Mouse (Mus musculus) lung, postnatal 36 days (tissue): ENCODE data around the gene Zdhhc14.
"Not testable (repeated sequence)": the region's sequence is repeated elsewhere in the genome, so short reads cannot be mapped to it uniquely, and the experiment has no call there.

Experiments
- DNase-seq: peaks from one replicate; pipeline ENCODE4 v3.0.0; 2022; ENCODE audit warnings: mixed read lengths

Zdhhc14 gene

DNA sequence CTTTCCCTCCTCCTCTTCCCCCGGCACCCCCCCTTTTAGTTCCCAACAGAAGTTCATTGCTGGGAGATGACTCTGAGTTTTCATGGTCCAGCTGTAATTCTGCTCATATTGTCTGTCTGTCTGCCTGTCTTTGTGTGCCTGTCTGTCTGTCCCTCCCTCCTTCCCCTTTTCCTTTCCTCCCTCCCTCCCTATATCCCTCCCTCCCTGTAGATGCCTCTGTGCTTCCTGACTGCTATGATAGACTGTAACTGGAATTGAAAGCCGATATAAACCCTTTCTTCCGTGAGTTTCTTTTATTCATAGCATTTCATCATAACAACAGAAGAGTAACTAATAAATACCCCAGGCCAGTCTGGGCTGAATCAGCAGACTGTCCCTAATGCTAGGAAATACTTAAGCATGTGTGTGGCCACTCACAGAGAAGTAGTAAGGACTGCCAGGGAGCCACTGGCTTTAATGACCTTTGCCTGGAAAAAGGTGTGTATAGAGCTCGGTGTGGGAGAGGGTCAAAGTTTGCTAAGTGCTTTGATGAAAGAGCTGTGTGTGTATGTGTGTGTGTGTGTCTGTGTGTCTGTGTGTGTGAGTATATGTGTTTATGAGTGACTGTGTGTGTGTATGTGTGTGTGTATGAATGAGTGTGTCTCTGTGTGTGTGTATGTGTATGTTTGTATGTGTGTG lies 117.7 kb downstream of the Zdhhc14 start:
- no peak for DNase-seq

DNA sequence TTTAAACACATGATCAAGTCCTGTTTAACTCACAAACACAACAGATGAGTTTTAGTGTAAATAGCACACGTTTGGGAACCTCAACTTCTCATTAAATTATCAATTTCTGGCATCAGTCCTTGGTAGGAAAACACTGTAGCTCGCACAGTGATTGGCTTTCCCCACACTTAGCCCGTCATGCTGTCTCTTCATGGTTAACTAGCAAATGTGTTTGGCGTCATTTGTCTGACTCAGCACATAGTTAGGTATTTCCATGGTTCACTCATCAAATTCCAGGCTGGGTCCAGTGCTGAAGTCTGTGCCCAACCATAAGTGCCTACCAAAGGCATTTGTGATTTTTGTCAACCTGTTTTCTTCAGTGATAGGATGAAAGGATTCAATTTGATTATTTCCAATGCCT lies 119.9 kb downstream of the Zdhhc14 start:
- no peak for DNase-seq

- DNase-seq: peak; percentile 61
Measured at GRCm38 (mm10) chr17:5614771-5615318, 122.5 kb downstream of the Zdhhc14 start.

DNA sequence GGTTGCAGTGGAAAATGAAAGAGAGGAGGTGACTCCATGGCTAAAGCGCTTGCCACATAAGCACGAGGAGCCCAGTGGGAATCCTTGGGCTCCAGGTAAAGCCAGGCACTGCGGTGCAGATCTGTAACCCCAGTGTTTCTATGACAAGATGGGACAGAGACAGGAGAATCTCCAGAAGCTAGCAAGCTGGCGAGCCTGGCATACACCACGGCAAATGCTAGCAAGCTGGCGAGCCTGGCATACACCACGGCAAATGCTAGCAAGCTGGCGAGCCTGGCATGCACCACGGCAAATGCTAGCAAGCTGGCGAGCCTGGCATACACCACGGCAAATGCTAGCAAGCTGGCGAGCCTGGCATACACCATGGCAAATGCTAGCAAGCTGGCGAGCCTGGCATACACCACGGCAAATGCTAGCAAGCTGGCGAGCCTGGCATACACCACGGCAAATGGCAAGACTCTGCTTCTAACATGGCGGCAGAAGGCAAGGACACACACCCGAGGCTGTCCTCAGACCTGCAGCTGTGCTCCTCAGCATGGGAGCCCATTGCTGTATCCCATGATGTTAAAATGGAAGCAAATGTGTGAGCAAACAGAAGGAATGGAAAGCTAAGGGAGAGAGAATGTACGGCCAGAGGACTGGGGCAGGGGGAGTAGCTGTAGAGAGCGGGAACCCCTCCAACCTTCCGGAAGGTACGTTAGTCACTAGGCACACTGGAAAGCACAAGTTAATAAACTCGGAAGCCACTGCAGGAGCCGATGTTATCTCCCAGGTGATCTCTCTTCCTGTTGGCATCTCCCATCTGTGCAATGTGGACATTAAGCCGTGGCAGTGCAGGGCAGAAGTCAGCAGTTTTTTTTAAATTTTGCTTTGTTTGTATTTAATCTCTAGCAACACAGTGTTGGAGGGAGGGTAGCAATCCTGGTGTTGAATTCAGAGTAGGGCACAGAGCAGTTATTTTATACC lies 129.6 kb downstream of the Zdhhc14 start:
- no peak for DNase-seq

GRCm38 (mm10) chr17:5622764-5623163 lies 130.4 kb downstream of the Zdhhc14 start:
- DNase-seq: no peak

- peak; percentile 65 for DNase-seq
Measured at GRCm38 (mm10) chr17:5623181-5623580, 130.8 kb downstream of the Zdhhc14 start.

- not testable (repeated sequence) for DNase-seq
Measured at GRCm38 (mm10) chr17:5624815-5625214, 132.5 kb downstream of the Zdhhc14 start.

DNA sequence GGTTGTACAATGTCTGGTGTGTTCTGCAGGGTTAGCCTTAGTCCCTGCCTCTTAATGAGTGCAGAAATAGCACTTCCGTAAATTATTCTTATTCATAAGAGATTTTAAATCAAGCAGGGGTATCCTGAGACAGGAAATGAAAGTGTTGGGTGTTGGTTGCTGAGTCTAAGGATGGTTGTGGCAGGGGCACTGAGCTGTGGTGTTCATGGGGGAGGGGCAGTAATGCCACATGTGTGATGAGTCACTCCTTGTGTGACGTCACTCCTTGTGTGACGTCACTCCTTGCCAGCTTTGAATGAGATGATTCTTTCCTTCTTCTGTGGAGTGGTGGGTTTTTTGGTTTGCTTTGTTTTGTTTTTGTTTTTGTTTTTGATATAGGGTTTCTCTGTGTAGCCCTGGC lies 134.0 kb downstream of the Zdhhc14 start:
- DNase-seq: no peak

DNA sequence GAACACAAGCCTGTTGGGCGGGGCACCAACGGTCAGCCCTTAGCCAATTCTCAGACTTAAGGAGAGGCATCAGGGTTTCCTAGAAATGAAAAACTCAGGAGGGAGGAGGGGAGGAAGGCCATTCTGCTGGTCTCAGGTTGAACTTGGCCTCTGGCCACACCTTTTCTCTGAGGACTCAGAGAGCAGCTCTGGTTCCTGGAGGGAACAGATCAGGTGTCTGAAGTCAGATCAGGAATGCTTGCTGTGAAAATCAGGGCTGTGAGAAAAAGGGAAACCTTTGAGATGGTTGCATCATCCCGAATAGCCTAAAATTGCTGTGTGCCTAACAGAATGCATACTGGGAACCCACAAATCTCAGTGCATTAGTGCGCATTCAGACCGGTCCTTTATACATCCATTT lies 135.3 kb downstream of the Zdhhc14 start:
- no peak for DNase-seq

- no peak for DNase-seq
Measured at GRCm38 (mm10) chr17:5629651-5630050, 137.3 kb downstream of the Zdhhc14 start.

DNA sequence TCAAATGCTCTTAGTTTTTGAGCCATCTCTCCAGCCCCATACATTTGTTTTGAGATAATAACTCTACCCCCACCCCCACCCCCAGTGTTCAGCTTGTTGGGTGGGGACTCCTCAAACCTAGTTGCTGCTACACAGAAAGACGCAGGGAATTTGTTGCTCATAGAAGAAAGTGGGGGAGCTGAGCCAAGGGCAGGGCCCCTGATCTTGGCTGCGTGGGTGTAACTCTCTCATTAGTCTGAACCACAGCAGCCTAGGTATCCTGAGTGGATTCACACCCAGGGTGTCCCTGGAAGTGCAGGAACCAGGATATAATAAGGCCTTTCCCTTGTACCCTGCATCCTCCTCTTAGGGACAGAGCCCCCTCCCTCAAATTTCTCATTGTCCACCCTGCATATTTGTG lies 142.9 kb downstream of the Zdhhc14 start:
- DNase-seq: no peak

- DNase-seq: no peak
Measured at GRCm38 (mm10) chr17:5641436-5641835, 149.1 kb downstream of the Zdhhc14 start.

GRCm38 (mm10) chr17:5642918-5643721 lies 150.8 kb downstream of the Zdhhc14 start:
- DNase-seq: peak; percentile 22

- DNase-seq: no peak
Measured at GRCm38 (mm10) chr17:5650124-5650523, 157.8 kb downstream of the Zdhhc14 start.

- no peak for DNase-seq
Measured at GRCm38 (mm10) chr17:5650642-5651041, 158.3 kb downstream of the Zdhhc14 start.

DNA sequence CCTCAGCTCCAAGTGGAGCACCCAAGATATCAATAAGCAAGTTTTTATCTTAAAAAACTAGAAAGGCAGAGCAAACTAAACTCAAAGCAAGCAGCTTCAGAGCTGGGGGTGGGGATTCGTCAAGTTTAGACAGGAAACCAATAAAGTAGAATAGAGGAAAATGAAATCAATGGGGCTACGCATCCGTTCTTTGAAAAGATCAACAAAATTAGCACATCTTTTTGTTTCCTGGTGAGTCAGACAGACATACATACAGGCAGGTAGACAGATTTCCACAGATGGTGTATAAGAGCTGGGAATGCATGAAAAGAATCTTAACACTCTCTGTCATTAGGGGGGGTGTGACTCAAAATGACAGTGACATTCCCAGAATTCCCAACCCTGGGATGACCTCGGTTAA lies 159.2 kb downstream of the Zdhhc14 start:
- no peak for DNase-seq

- no peak for DNase-seq
Measured at GRCm38 (mm10) chr17:5653981-5654380, 161.6 kb downstream of the Zdhhc14 start.

DNA sequence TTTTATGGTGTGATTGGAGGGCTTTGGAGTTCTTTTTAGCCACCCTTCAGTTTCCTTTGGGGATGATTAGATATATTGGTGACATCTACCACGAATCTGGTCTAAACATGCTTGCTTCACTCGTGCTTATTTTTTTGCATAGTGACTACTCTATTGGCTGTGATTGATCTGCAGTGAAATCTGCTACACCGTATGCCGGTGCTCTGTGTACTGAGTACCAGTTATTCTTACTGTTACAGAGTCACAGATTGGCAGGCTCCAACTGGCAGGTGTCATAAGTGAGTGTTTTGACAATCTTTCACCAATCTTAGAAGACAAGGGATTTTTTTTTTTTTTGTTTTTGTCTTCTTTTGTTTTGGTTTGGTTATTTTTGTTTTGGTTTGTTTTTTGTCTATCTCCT lies 163.2 kb downstream of the Zdhhc14 start:
- no peak for DNase-seq

- no peak for DNase-seq
Measured at GRCm38 (mm10) chr17:5660317-5661080, 168.1 kb downstream of the Zdhhc14 start.

- DNase-seq: no peak
Measured at GRCm38 (mm10) chr17:5666652-5667051, 174.3 kb downstream of the Zdhhc14 start.

DNA sequence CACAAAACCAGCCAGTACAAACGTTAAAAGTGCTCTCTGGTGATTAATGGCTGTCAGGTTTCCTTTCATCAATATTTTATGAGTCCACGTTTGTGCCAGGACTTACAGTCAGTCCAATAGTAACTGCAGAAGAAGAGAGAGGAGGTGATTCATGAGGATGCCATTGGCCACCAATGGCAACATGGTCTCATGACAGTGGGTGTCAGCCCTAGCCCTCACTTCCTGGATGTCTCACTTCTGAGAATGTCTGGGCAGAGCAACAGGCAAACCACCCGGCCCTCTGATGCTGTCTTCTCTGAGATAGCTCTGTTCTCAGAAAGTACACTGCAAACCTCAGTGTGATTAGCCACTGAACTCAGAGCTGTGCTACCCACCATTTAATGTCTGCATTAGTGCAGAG lies 176.1 kb downstream of the Zdhhc14 start:
- no peak for DNase-seq

- DNase-seq: no peak
Measured at GRCm38 (mm10) chr17:5668981-5669380, 176.6 kb downstream of the Zdhhc14 start.
